Mouse (Mus musculus): ENCODE measurements around the gene Tubg2.
A peak's percentile ranks its signal among the peaks of the same experiment; 100 is the strongest.

The Tubg2 gene

GRCm38 (mm10) chr11:101163476-101164350 lies 8.0 kb downstream of the Tubg2 start:
- ATAC-seq (ENCODE audit: insufficient number of reproducible peaks, low FRiP score, low TSS enrichment) = no peak

- no peak for ATAC-seq (ENCODE audit: insufficient number of reproducible peaks, low FRiP score, low TSS enrichment)
Observed at GRCm38 (mm10) chr11:101164351-101164665, 8.6 kb downstream of the Tubg2 start.

GRCm38 (mm10) chr11:101164677-101165580 lies 9.2 kb downstream of the Tubg2 start:
- no peak for ATAC-seq (ENCODE audit: insufficient number of reproducible peaks, low FRiP score, low TSS enrichment)

- ATAC-seq (ENCODE audit: insufficient number of reproducible peaks, low FRiP score, low TSS enrichment) = no peak
Observed at GRCm38 (mm10) chr11:101166357-101166756, 10.7 kb downstream of the Tubg2 start.

GRCm38 (mm10) chr11:101167211-101167962 lies 11.7 kb downstream of the Tubg2 start:
- no peak for ATAC-seq (ENCODE audit: insufficient number of reproducible peaks, low FRiP score, low TSS enrichment)

- ATAC-seq (ENCODE audit: insufficient number of reproducible peaks, low FRiP score, low TSS enrichment) = no peak
Observed at GRCm38 (mm10) chr11:101167963-101168300, 12.2 kb downstream of the Tubg2 start.

GRCm38 (mm10) chr11:101168301-101168980 lies 12.7 kb downstream of the Tubg2 start:
- ATAC-seq (ENCODE audit: insufficient number of reproducible peaks, low FRiP score, low TSS enrichment) = no peak

- no peak for ATAC-seq (ENCODE audit: insufficient number of reproducible peaks, low FRiP score, low TSS enrichment)
Observed at GRCm38 (mm10) chr11:101169301-101170107, 13.8 kb downstream of the Tubg2 start.

- no peak for ATAC-seq (ENCODE audit: insufficient number of reproducible peaks, low FRiP score, low TSS enrichment)
Observed at GRCm38 (mm10) chr11:101170354-101170810, 14.7 kb downstream of the Tubg2 start, which contains the start of gene Cntnap1. TSS of gene Cntnap1 (plus strand) at chr11:101170523.

- ATAC-seq (ENCODE audit: insufficient number of reproducible peaks, low FRiP score, low TSS enrichment) = peak; percentile 71
Observed at GRCm38 (mm10) chr11:101170811-101171610, 15.3 kb downstream of the Tubg2 start, which contains the start of gene Plekhh3. TSS of gene Plekhh3 (minus strand) at chr11:101171351.

GRCm38 (mm10) chr11:101171721-101172433 lies 16.2 kb downstream of the Tubg2 start:
- no peak for ATAC-seq (ENCODE audit: insufficient number of reproducible peaks, low FRiP score, low TSS enrichment)

- ATAC-seq (ENCODE audit: insufficient number of reproducible peaks, low FRiP score, low TSS enrichment) = no peak
Observed at GRCm38 (mm10) chr11:101172434-101172815, 16.7 kb downstream of the Tubg2 start.

GRCm38 (mm10) chr11:101173112-101173511 lies 17.4 kb downstream of the Tubg2 start:
- ATAC-seq (ENCODE audit: insufficient number of reproducible peaks, low FRiP score, low TSS enrichment) = no peak

GRCm38 (mm10) chr11:101173631-101174388 lies 18.1 kb downstream of the Tubg2 start:
- no peak for ATAC-seq (ENCODE audit: insufficient number of reproducible peaks, low FRiP score, low TSS enrichment)

- ATAC-seq (ENCODE audit: insufficient number of reproducible peaks, low FRiP score, low TSS enrichment) = no peak
Observed at GRCm38 (mm10) chr11:101174389-101174745, 18.7 kb downstream of the Tubg2 start.

GRCm38 (mm10) chr11:101174851-101175628 lies 19.3 kb downstream of the Tubg2 start, which contains the start of gene Ccr10:
TSS of gene Ccr10 (minus strand) at chr11:101175443.
- ATAC-seq (ENCODE audit: insufficient number of reproducible peaks, low FRiP score, low TSS enrichment) = no peak

Data from cerebellum, adult (tissue).